In the genomic region with DNA sequence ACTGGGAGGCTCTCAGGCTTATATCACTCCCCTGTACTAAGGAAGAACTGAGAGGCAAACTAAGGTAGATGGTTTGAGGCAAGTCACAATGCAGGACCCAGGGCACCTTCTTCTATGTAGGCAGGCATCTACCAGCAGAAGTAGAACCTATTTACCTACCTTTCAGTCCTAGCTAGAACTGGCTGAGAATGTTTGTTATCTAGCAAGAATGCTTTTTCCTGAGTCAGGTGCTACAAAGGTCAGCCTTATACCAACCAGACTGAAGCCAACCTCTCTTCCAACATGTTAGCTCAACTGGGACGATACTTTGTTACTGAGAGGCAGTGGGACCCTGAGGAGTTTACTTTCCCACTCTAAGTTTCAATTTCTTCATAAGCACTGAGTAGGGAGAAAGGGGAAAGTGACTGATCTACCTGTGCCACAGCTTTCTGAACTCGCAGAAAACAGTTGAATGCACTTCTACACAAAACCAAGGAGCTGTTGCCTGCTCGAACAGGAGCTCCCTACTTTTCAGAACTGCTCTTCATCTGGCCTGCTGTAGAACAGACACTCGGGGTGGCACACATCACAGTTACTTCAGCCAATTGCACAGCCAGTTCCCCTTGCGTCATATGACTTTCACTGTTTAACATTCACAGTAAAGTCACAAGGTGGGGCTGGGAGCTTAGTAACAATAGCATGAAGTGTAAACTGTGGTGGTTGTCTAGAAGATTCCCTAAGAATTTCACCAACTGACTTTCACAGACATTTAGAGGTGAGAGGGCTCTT, we compare ENCODE assay signal across 19 mouse cellular contexts. TPM values are rescaled to one million over a fixed set of nuclear protein-coding genes. Genes with fewer than 3 reads are reported as not detected.
A peak's percentile ranks its signal among the peaks of the same experiment; 100 is the strongest.
DNase-seq lines count a peak whose midpoint lies in the region; ATAC-seq and TF ChIP-seq lines count a peak whose summit lies in the region.
"Had no signal": no experiment of that assay in that cellular context is flagged by ENCODE, and none has a peak within 500 bp of the region (broad histone marks: within the 10 kb centered on the region; RNA-seq: fewer than 3 reads in every experiment).

No protein-coding gene starts in this region.

- H3K4me3 ChIP-seq in layer of hippocampus, adult 2 months = no peak overlapping the region
- no peak overlapping the region for H3K4me3 ChIP-seq in intestine, embryonic 16.5 days (ENCODE audit: low read length)
- no peak overlapping the region for H3K4me3 ChIP-seq in stomach, embryonic 16.5 days (replicated peaks; ENCODE audit: low read length)
- H3K4me3 ChIP-seq: forebrain, embryonic 13.5 days; hindbrain, embryonic 15.5 days; limb, embryonic 13.5 days; liver, embryonic 15.5 days had no signal

- TF ChIP-seq CTCF in layer of hippocampus, adult 2 months (conservative IDR thresholded peaks at IDR 0.05) = no peak

- peak overlapping the region; percentile 59; the same call in 1 of the 2 replicates for H3K27ac ChIP-seq in layer of hippocampus, adult 2 months
- peak overlapping the region; percentile 43; the same call in 1 of the 2 replicates for H3K27ac ChIP-seq in intestine, embryonic 16.5 days (ENCODE audit: low read length)
- peak overlapping the region; percentile 20 for H3K27ac ChIP-seq in stomach, embryonic 16.5 days (ENCODE audit: low read length)
- H3K27ac ChIP-seq: forebrain, embryonic 13.5 days; hindbrain, embryonic 15.5 days; limb, embryonic 13.5 days had no signal

- DNase-seq in layer of hippocampus, adult 2 months (ENCODE audit: low spot score in 2 of 2) = no peak
- no peak for DNase-seq in layer of hippocampus, adult 9-10 months (ENCODE audit: low spot score)
- DNase-seq in ZHBTc4 (ENCODE audit: low read depth, low spot score) = peak; percentile 7
- DNase-seq in layer of hippocampus, postnatal 36 days = no peak
- DNase-seq: cerebellum, adult 11 months; cerebellum, postnatal 36 days; gastrocnemius, postnatal 25 days; heart, postnatal 14 days; thymus, postnatal 4 days had no signal

- H3K36me3 ChIP-seq in intestine, embryonic 16.5 days (ENCODE audit: control insufficient read depth, insufficient read depth, low read length) = peaks cover 3% of the 10 kb centered on the region; the same call in 1 of the 2 replicates
- H3K36me3 ChIP-seq in stomach, embryonic 16.5 days (ENCODE audit: control insufficient read depth, insufficient read depth, low read length) = no peaks in the 10 kb centered on the region

- H3K9ac ChIP-seq in intestine, embryonic 16.5 days (ENCODE audit: low read depth, low read length) = no peak overlapping the region
- H3K9ac ChIP-seq in stomach, embryonic 16.5 days (ENCODE audit: low read length) = no peak overlapping the region
- H3K9ac ChIP-seq: forebrain, embryonic 13.5 days; hindbrain, embryonic 15.5 days; limb, embryonic 13.5 days; liver, embryonic 15.5 days had no signal

- H3K4me2 ChIP-seq in intestine, embryonic 16.5 days (ENCODE audit: low read depth, low read length) = no peak overlapping the region
- no peak overlapping the region for H3K4me2 ChIP-seq in stomach, embryonic 16.5 days (ENCODE audit: low read depth, low read length)
- H3K4me2 ChIP-seq: forebrain, embryonic 13.5 days; heart, embryonic 11.5 days; hindbrain, embryonic 15.5 days; limb, embryonic 13.5 days; liver, embryonic 15.5 days had no signal

- peaks cover 26% of the 10 kb centered on the region for H3K4me1 ChIP-seq in intestine, embryonic 16.5 days (ENCODE audit: control insufficient read depth, insufficient read depth, low read length)
- H3K4me1 ChIP-seq in stomach, embryonic 16.5 days (ENCODE audit: control insufficient read depth, insufficient read depth, low read length) = peaks cover 15% of the 10 kb centered on the region; the same call in 1 of the 2 replicates
- H3K4me1 ChIP-seq: forebrain, embryonic 13.5 days; hindbrain, embryonic 15.5 days had no signal

- 73% methylated on average over 5 of the region's 5 CpGs for WGBS in intestine, embryonic 16.5 days
- 74% methylated on average over 5 of the region's 5 CpGs for WGBS in stomach, embryonic 16.5 days

- no peaks in the 10 kb centered on the region for H3K27me3 ChIP-seq in intestine, embryonic 16.5 days (replicated peaks; ENCODE audit: control insufficient read depth, insufficient read depth, low read length)
- no peaks in the 10 kb centered on the region for H3K27me3 ChIP-seq in stomach, embryonic 16.5 days (ENCODE audit: control insufficient read depth, insufficient read depth, low read length)
- H3K27me3 ChIP-seq: forebrain, embryonic 13.5 days; hindbrain, embryonic 15.5 days; limb, embryonic 13.5 days; liver, embryonic 15.5 days had no signal

- no peaks in the 10 kb centered on the region for H3K9me3 ChIP-seq in intestine, embryonic 16.5 days (ENCODE audit: control insufficient read depth, low read length)
- no peaks in the 10 kb centered on the region for H3K9me3 ChIP-seq in stomach, embryonic 16.5 days (replicated peaks; ENCODE audit: control insufficient read depth, low read length)
- H3K9me3 ChIP-seq: forebrain, embryonic 13.5 days; G1E; hindbrain, embryonic 15.5 days; limb, embryonic 13.5 days; liver, embryonic 15.5 days had no signal

- no peak for ATAC-seq in intestine, embryonic 16.5 days
- ATAC-seq in stomach, embryonic 16.5 days (ENCODE audit: insufficient read depth, low FRiP score) = no peak
- ATAC-seq in inflammation-experienced regulatory T-cells, adult 6 months = no peak
- ATAC-seq: forebrain, embryonic 13.5 days; midbrain, embryonic 16.5 days had no signal

RNA-seq across cellular contexts. Expression of gene Rab11a, which starts 33.3 kb away (rescaled TPM):
- 100 to 1,000 TPM; 218 to 232 TPM for total RNA-seq in layer of hippocampus, adult 2 months (2021)
- polyA plus RNA-seq in intestine, embryonic 16.5 days (2015; fragmentation: Nextera tagmentation; extraction: Ambion mirVana) = 645 and 812 TPM in 2 replicates
- 535 and 653 TPM in 2 replicates for polyA plus RNA-seq in stomach, embryonic 16.5 days (2015; fragmentation: Nextera tagmentation; extraction: Ambion mirVana)
- polyA plus RNA-seq in inflammation-experienced regulatory T-cells, adult 6 months (2017; shearing (Covaris generic)) = 100 to 1,000 TPM; 214 to 310 (median 217) TPM
- 100 to 1,000 TPM; 233 to 239 TPM for total RNA-seq in layer of hippocampus, postnatal 36 days (2021)
